Mouse (Mus musculus): Measurements from ENCODE around the gene Cep55.
A peak's percentile ranks its signal among the peaks of the same experiment; 100 is the strongest.

The Cep55 gene

DNA sequence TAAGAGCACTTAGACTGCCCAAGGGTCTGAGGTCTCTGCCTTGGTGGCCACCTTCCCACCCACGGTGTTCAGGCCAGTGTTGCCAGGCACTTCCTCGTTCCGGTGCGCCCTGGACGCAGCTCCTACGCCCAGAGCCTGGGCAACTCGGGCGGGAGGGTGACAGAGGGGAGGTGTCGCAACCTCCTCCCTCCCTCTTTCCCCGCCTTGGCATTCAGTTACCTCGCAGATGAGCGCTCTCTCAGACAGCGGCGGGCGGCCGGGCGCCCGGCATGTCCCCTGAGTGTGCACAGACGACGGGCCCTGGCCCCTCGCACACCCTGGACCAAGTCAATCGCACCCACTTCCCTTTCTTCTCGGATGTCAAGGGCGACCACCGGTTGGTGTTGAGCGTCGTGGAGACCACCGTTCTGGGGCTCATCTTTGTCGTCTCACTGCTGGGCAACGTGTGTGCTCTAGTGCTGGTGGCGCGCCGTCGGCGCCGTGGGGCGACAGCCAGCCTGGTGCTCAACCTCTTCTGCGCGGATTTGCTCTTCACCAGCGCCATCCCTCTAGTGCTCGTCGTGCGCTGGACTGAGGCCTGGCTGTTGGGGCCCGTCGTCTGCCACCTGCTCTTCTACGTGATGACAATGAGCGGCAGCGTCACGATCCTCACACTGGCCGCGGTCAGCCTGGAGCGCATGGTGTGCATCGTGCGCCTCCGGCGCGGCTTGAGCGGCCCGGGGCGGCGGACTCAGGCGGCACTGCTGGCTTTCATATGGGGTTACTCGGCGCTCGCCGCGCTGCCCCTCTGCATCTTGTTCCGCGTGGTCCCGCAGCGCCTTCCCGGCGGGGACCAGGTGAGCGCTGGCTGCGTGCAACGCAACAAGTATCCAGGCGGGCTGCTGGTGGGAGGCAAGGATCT, 42.3 kb downstream of the Cep55 start, which contains the start of gene Ffar4:
Gene Ffar4, plus strand, starts transcription at position 214 of the 901 bp plus-strand sequence.
- DNase-seq (ENCODE audit: low spot score in 2 of 2), result peak; percentile 39 to 55

DNA sequence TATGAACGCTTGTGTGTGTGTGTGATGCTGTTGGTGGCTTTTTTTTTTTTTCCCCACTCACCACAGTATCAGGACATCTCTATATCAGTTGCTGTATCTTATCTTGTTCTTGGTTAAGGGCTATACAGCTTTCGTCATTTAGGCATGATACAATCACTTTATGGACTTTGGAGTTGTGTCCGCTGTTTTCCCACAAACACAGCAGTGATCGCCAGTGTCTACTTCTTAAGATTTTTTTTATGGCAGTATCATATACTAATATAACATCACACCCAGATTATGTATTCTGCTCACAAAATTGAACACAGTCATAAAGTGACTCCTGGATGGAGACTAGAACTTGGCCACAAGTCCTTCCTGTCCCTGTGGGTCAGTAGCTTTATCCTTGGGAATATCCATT, 53.1 kb downstream of the Cep55 start:
- DNase-seq (ENCODE audit: low spot score in 2 of 2), result no peak

- no peak for DNase-seq (ENCODE audit: low spot score in 2 of 2)
These were observed 54.9 kb downstream of the Cep55 start for GRCm38 (mm10) chr19:38109506-38110242.

- no peak for DNase-seq (ENCODE audit: low spot score in 2 of 2)
These were observed 56.2 kb downstream of the Cep55 start for GRCm38 (mm10) chr19:38111056-38111455.

- no peak for DNase-seq (ENCODE audit: low spot score in 2 of 2)
These were observed 57.8 kb downstream of the Cep55 start for GRCm38 (mm10) chr19:38112575-38112974.

DNA sequence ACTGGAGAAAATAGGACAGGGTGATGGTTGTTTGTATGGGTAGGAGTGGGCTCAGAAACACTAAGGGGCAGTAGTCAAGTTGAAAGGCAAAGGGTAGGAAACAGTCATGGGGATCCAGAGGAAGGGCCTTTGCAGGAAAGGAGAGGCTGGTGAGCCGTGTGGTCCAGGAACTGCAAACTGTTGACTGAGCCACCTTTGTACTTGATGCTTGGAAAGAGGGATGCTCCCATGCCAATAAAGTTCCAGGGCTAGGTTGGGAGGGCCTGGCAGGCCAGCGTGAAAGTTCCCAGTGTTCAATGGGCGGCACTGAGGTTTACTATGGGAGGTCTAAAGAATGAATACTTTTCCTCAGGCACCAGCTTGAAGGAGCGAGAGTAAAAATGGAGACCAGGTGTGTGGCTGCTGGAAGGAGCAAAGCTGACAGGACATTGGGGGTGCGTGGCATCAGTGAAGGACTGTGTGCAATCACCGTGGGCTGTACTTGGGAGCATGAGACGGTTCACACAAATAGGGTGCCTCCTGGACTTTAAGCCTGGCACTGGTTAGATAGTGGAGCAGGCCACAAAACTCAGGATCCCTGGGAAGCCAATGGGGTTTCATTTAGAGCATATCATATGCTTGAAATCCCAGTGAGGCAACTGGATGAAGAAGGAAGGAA, 60.2 kb downstream of the Cep55 start:
- no peak for DNase-seq (ENCODE audit: low spot score in 2 of 2)

DNA sequence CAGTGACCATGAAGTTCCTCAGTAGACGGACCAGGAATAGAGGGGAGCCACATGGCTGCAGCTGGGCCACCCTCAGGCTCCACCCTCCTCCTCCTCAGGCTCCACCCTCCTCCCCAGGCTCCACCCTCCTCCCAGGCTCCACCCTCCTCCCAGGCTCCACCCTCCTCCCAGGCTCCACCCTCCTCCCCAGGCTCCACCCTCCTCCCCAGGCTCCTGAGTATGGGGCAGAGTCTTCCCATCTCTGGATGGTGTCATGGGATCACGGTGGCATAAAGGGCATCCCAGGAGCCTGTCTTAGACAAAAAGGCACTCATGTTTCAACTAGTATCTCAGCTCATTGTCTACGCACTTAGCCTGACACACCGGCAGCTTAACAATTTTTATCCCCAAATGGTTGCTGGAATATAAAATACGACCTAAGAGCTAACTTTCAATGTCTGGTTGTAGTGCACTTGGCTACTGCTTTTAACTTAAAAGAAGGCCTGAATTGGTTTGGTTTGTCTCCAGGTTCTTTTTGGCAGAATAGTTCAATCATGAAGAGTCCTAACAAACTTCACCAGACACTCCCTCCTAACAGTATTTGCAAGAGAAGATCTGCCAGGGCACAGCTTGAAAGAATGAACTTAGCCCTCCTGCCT, 65.4 kb downstream of the Cep55 start:
- DNase-seq (ENCODE audit: low spot score in 2 of 2), result no peak

GRCm38 (mm10) chr19:38123921-38124320, 69.1 kb downstream of the Cep55 start:
- DNase-seq (ENCODE audit: low spot score in 2 of 2), result no peak
